Mouse (Mus musculus): ENCODE results near the gene St3gal4.

Gene St3gal4

DNA sequence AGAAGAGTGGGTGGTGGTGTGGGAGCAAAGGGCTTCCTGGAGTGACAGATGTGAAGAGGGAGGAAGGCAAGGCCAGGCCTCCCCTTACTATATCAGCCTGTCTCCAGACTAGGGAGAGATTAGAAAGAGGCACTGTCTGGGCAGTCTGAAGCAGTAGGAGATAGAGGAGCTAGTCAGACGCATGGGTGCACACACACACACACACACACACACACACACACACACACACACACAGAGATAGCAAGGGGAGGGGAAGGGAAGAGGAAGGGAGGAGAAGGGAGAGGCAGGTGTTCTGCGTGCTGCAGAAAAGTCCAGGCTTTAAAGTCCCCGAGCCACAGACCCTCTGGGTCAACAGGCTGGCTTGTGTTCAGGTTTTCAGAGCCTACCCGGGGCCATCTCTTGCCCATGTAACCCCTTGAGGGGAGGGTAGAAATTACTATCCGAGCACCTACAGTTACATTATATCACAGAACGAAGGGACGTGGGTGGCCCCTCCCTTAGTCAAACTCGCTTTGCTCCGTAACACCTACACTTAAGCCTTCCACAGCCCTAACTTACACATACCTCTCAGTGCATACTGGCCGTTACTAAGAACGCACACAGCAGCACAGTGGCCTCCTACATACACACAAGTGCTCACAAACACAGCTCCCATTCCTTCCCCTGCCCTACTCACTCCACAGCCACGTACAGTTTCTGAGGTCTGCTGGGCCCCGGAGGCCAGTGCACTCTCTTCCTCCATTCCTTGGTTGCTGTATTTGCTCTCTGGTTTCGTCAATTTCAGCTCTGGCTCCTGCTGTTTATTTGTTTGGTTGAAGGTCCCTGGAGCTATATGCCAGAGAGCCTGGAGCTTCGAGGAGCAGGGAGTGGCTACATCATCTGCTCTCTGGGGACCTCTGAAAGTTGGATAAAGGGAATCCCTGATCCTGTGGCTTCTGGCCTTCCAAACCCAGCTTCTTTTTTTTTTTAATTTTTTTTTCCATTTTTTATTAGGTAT, 12.9 kb downstream of the St3gal4 start:
- DNase-seq = no peak

GRCm38 (mm10) chr9:35105438-35105837, 13.6 kb downstream of the St3gal4 start:
- no peak for DNase-seq

GRCm38 (mm10) chr9:35104711-35105110, 14.4 kb downstream of the St3gal4 start:
- no peak for DNase-seq

GRCm38 (mm10) chr9:35098762-35099161, 20.3 kb downstream of the St3gal4 start:
- no peak for DNase-seq

- DNase-seq = no peak
Measured at GRCm38 (mm10) chr9:35097901-35098300, 21.2 kb downstream of the St3gal4 start.

- DNase-seq = no peak
Measured at GRCm38 (mm10) chr9:35095726-35096125, 23.3 kb downstream of the St3gal4 start.

- DNase-seq = no peak
Measured at GRCm38 (mm10) chr9:35093350-35093749, 25.7 kb downstream of the St3gal4 start.

DNA sequence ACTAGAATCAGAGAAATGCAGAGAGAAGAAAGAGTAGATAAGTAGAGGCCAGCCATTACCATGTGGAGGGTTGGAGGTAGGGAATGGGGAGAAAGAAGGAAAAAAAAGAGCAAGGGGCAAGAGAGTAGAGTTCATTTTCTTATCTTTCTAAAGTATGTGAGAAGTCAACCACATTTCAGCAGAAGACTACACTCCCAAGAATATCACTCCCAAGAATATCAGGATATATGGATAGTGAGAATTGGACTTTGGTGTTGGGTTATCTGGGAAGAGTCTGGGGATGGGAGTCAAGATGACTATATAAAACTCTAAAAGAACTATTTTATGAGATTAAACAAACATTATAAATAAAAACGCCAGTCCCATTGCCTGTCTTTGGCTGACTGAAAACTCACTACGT, 26.2 kb downstream of the St3gal4 start:
- DNase-seq = no peak

- DNase-seq = peak in 1 of 2 experiments; percentile 1
Measured at GRCm38 (mm10) chr9:35061446-35061845, 57.6 kb downstream of the St3gal4 start.

DNA sequence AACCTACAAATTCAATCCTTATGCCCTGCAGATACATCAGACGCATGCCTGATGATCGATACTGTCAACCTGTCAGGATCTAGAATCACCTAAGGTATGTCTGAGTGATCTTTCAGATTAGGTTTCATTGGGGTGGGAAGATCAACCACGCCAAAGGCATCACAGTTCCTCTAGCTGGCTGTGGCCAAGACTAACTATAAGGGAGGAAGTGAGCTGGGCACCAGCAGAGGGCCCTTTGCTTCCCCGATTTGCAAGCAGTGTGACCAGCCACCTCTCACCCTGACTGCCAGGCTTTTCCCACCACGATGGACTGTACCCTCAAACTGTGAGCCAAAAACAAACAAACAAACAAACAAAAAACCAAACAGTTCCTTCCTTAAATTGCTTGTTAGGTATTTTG, 59.2 kb downstream of the St3gal4 start:
- DNase-seq = peak in 1 of 2 experiments; percentile 1

DNA sequence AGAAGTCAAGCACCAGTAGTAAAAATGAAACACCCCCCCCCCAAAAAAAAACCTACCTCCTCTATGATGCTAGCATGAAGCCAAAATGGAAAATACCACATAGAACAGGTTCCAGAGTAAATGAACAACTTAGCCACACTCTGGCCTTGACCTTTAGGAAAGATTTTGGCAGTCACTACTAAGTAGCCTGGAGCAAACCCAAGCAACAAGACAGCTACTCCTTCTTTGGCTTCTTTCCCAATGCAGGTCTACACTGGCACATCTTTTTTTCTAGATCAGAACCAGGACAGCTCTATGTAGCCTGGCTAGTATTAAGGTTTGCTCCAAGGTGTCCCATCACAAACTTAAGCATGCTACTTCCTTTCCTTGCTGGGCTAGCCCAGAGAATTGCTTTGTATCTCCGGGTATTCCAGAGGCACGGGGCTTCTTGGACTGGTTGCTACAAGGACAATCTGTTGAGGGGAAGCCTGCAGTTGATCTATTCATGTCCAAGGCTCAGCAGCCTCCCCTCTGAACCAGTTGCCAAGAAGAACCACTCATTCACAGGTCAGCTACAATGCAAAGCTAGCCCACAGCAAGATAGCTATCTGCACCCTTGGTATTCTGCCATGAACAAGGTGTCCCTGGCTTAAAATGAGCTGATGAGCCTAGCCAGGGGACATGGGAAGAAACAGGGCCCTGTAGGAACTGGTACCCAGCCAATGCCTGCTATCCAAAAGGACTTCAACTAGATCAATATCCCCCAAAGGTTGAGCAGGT, 60.3 kb downstream of the St3gal4 start:
- peak in 1 of 2 experiments; percentile 1 for DNase-seq

DNA sequence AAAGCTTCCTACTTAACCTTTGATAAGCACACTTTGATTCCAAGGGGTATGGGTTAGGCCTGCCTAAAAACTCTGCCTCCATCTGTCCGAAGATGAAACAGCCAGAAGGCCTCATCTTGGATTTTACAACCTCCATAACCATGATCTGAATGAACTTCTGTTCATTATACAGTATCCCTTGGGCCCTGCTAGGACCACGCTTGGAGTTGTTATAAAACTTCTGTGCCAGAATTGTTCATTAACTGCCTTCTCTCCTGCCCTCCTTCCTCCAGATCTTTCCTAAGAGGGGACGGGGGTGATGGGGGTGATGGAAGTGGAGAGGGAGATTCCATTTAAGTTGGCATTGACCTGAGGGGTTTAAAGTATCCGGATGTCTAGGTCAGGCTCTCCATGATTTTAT, 60.9 kb downstream of the St3gal4 start:
- no peak for DNase-seq

DNA sequence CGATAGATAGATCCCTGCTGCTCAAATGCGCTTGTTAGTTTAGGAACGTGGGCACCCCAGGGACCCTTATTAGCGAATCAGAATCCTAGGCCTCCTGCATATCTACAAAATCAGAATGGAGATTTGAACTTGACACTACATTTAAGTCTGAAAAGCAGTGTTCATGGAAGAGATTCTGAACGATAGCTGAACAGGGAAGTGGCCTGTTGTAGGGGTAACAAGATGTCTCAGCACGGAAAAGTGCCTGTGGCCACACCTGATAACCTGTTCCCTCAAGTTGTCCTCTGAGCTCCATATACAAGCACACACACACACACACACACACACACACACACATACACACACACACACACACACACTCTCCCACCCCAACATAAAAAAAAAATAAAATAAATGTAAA, 61.4 kb downstream of the St3gal4 start:
- DNase-seq = no peak

DNA sequence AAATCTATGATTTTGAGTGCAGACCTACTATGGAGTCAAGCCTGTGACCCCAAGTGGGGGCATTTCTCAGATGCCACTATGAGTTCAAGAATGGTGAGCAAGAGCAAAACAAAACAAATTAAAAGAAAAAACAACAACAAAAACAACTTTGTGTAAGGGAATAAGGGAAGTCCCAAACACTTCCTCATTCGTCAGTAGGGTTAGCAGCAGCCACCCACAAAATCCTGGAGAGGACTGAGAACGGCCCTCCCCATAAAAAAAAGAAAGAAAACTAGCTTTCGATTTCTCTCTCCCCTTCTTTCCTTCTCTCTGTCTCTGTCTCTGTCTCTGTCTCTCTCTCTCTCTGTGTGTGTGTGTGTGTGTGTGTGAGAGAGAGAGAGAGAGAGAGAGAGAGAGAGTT, 62.5 kb downstream of the St3gal4 start:
- no peak for DNase-seq

GRCm38 (mm10) chr9:35055528-35056330, 63.3 kb downstream of the St3gal4 start:
- DNase-seq = no peak

DNA sequence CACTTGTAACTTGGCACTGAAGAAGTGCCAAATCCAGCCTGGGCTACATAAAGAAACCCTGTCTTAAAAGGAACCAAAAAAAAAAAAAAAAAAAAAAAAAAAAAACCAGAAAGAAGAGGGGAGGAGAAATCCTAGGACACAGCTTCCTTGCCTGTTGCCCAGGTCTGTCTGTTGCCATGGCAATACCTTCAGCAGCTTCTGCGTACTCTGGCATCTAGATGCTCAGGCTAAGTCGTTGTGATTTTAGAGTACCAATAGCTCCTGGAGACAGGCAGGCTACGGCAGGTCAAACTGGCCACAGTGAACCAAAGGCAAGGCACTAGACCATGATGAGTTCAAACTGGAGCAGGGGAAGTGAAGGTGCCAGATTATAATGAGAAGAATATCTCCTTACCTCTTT, 65.4 kb downstream of the St3gal4 start:
- DNase-seq = no peak

- no peak for DNase-seq
Measured at GRCm38 (mm10) chr9:35053081-35053480, 66.0 kb downstream of the St3gal4 start.

DNA sequence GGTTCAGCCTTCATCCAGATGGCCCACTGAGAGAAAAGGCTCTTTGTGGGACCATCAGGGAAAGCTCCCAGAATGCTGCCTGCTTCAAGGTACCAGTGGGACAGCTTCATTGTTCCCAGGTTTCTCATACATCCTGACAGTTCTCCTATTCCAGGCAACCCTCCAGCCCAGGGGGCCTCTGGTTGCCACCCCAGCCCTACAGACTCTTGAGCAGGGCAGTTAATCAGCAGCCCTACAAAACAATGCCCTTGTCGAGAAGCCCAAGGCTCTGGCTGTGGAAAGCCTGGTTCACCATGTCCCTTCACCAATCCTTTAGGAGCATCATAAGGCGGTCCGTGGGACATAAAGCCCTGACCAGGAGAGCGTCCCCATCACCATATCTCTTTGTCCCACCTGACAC, 66.4 kb downstream of the St3gal4 start:
- no peak for DNase-seq

DNA sequence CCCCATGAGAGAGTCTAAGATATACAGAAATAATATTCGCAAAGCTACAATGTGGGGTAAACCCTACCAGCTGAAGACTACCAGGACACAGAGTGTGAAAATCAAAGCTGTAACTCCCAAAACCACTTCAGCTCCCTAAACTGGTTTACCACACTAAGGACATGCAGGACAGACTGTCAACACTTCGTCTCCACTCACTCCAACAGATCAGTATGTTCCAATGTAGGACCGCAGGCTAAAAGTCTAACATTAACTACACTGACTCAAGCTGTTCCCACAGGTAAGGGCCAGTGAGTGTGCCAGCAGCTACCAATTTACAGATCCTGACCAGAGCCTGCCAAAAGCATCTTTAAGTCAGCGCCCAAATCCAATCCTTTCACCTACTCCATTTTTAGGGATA, 67.4 kb downstream of the St3gal4 start:
- peak in 1 of 2 experiments; percentile 0 for DNase-seq

DNA sequence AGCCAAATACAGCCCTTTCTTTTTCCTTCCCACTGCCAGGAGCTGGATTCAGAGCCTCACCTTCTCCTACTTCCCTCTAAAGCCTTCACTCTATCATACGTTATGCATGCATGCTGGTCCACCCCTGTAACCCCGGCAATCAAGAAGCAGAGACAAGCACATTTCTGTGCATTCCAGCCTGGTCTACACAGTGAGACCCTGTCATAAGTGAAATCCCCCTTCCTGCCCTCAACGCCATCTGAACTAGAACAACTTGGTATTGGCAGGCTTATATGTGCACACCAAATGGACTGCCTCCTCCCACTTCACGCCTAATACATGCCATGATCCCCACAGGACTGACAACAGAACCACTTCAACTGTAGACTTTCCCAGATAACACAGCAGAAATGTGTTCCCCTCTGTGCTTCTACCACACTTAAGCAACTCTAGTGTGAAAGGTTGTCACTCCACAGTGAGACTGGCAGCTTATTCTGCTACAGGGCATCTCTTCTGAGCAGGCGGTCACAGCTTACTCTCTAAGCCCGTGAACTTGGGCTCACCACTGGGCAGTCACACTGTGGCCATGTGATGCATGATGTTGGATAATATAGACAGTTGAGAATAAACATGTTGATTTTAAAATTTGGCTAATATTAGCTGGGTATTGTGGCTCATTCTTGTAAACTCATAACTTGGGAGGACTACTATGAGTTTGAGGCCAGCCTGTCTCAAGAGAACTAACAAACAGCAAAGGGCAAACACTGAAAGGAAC, 68.2 kb downstream of the St3gal4 start:
- no peak for DNase-seq

DNA sequence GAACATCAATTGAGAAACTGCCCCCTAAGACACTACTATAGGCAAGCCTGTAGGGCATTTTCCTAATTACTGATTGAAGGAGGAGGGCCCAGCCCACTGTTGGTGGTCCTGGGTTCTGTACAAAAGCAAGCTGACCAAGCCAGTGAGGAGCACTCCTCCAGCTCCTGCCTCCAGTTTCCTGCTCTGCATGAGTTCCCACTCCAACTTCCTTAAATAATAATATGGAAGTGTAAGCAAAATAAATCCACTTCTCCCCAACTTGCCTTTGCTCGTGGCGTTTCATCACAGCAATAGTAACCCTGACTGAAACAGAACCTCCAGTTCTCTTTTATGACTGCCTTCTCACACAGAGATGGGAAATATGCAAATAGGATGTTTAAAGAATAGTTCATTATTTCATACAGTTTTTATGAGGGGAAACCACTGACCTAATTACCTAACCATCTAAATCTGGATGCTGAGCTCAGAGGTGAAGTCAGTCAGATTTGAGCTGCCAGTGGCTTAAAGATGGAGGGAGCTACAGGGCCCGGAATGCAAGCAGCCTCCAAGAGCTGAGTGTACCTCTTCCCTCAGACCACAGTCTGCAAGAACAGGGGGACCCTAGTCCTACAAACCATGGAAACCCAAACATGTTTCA, 69.1 kb downstream of the St3gal4 start:
- peak in 1 of 2 experiments; percentile 11 for DNase-seq

DNA sequence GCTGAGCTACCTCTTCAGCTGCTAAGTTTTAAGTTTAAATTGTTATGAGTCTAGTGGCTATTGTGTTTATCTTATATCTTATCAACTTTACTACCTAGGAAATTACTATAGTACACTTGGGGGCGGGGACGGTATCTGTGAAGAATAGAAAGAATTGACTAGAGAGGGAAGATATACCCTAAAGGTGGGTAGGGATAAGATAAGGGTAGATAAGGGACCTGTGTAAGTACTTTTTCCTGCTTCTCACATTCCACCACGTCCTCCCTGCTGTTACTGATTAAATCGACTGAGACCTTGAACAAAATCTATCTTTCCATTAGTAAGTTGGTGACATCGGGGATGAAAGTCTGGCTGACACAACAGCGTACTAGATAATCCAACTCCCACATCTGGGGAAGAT, 70.6 kb downstream of the St3gal4 start:
- no peak for DNase-seq

Data from kidney, postnatal 4 days (tissue).